Comparison of ENCODE assay signal across 30 mouse cellular contexts in the genomic region with DNA sequence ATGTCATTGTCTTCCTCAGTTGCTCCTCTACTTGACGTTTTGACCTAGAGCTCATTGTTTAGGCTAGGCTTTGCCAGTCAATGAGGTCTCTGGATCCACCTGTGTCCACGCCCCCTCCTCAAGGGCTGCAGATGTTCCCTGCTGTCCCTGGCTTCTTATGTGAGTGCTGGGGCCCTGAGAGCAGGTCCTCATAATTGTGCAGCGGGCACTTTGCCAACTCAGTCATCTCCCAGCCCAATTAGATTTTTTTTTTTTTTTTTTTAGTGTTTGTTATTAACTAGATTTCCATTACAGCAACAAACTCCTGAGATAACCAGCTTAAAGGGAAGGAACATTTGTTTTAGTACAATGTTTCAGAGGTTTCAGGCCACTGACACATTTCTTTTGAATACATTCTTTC. TPM values are rescaled to one million over a fixed set of nuclear protein-coding genes. Genes with fewer than 3 reads are reported as not detected.
DNase-seq lines count a peak whose midpoint lies in the region; ATAC-seq and TF ChIP-seq lines count a peak whose summit lies in the region.
"Had no signal": no experiment of that assay in that cellular context is flagged by ENCODE, and none has a peak within 500 bp of the region (broad histone marks: within the 10 kb centered on the region; RNA-seq: fewer than 3 reads in every experiment).

No protein-coding gene starts in this region.

- H3K4me1 ChIP-seq in kidney, embryonic 14.5 days (ENCODE audit: control insufficient read depth, insufficient read depth, low read length): no peaks in the 10 kb centered on the region
- H3K4me1 ChIP-seq in CH12.LX (ENCODE audit: control insufficient read depth in 1 of 2, insufficient read depth in 2 of 2): peaks cover 20 to 82% of the 10 kb centered on the region in 2 experiments

- H3K27ac ChIP-seq in kidney, embryonic 14.5 days (ENCODE audit: low read depth, low read length): no peak overlapping the region
- peak overlapping the region; percentile 34 for H3K27ac ChIP-seq in CH12.LX (ENCODE audit: insufficient read depth, low read depth)
- H3K27ac ChIP-seq: embryonic facial prominence, embryonic 12.5 days; embryonic facial prominence, embryonic 15.5 days; forebrain, embryonic 13.5 days; heart, adult 2 months; heart, embryonic 10.5 days; heart, embryonic 13.5 days; hindbrain, embryonic 14.5 days; hindbrain, postnatal 0 days had no signal

- H3K4me3 ChIP-seq in kidney, embryonic 14.5 days (ENCODE audit: low read length): no peak overlapping the region
- H3K4me3 ChIP-seq in CH12.LX (replicated peaks in 1 of 3; ENCODE audit: low read depth in 2 of 3, low read length in 2 of 3, poor library complexity in 1 of 3): no peak overlapping the region
- H3K4me3 ChIP-seq: embryonic facial prominence, embryonic 12.5 days; embryonic facial prominence, embryonic 15.5 days; forebrain, embryonic 13.5 days; heart, adult 2 months; heart, embryonic 10.5 days; heart, embryonic 13.5 days had no signal

- no peak for TF ChIP-seq RAD21 in CH12.LX (IDR thresholded peaks at IDR 0.05; ENCODE audit: low read depth, low read length)

- dilution Hi-C loops in CH12.LX (cut with MboI; ENCODE audit: extremely low pct_ligation_motif_present, extremely low pct_unique_long_range_greater_than_20kb, low sequenced_read_pairs): no loop called here

- no peak overlapping the region for H3K9ac ChIP-seq in kidney, embryonic 14.5 days (ENCODE audit: low read depth, low read length)
- no peak overlapping the region for H3K9ac ChIP-seq in CH12.LX (ENCODE audit: insufficient read depth, low read depth)
- H3K9ac ChIP-seq: embryonic facial prominence, embryonic 12.5 days; embryonic facial prominence, embryonic 15.5 days; forebrain, embryonic 13.5 days; heart, embryonic 13.5 days; hindbrain, embryonic 14.5 days had no signal

- in situ Hi-C loops in CH12.LX (cut with MboI; ENCODE audit: low pct_ligation_motif_present, low pct_unique_long_range_greater_than_20kb, low sequenced_read_pairs): no loop called here

- no peak for TF ChIP-seq CTCF in CH12.LX (conservative IDR thresholded peaks at IDR 0.05 in 1 of 2, IDR thresholded peaks at IDR 0.05 in 1 of 2; ENCODE audit: low read depth in 2 of 2, low read length in 2 of 2)

- no peak for ATAC-seq in kidney, embryonic 14.5 days (ENCODE audit: low FRiP score, low TSS enrichment)
- no peak for ATAC-seq in megakaryocyte, adult 5-6 weeks (ENCODE audit: poor library complexity, severe bottlenecking)
- ATAC-seq: activated CD4-positive, CD25-positive, alpha-beta regulatory T cell, adult 4 months; forebrain, embryonic 13.5 days; forebrain, embryonic 16.5 days; hindbrain, postnatal 0 days; inflammation-experienced regulatory T-cells, adult 6 months; Patski had no signal

- H3K4me2 ChIP-seq in kidney, embryonic 14.5 days (replicated peaks; ENCODE audit: low read depth, low read length): no peak overlapping the region
- H3K4me2 ChIP-seq in CH12.LX (ENCODE audit: insufficient read depth, low read depth, poor library complexity, severe bottlenecking): no peak overlapping the region
- H3K4me2 ChIP-seq: embryonic facial prominence, embryonic 12.5 days; embryonic facial prominence, embryonic 15.5 days; forebrain, embryonic 13.5 days; heart, embryonic 13.5 days; hindbrain, embryonic 14.5 days had no signal

- WGBS in kidney, embryonic 14.5 days: 53% methylated on average over 3 of the region's 3 CpGs

- no peak for TF ChIP-seq EP300 in CH12.LX (IDR thresholded peaks at IDR 0.05; ENCODE audit: low read length)

- no peaks in the 10 kb centered on the region for H3K36me3 ChIP-seq in kidney, embryonic 14.5 days (ENCODE audit: control insufficient read depth, insufficient read depth, low read length)
- H3K36me3 ChIP-seq in CH12.LX (replicated peaks in 1 of 2; ENCODE audit: control insufficient read depth in 1 of 2, insufficient read depth in 1 of 2, low read length in 1 of 2): no peaks in the 10 kb centered on the region
- H3K36me3 ChIP-seq: embryonic facial prominence, embryonic 12.5 days; embryonic facial prominence, embryonic 15.5 days; heart, embryonic 10.5 days; heart, embryonic 13.5 days had no signal

- H3K9me3 ChIP-seq in kidney, embryonic 14.5 days (ENCODE audit: control insufficient read depth, low read length): no peaks in the 10 kb centered on the region
- H3K9me3 ChIP-seq in CH12.LX (replicated peaks; ENCODE audit: low read length): no peaks in the 10 kb centered on the region
- H3K9me3 ChIP-seq: embryonic facial prominence, embryonic 12.5 days; embryonic facial prominence, embryonic 15.5 days; forebrain, embryonic 13.5 days; heart, embryonic 10.5 days; heart, embryonic 13.5 days had no signal

- no peaks in the 10 kb centered on the region for H3K27me3 ChIP-seq in kidney, embryonic 14.5 days (ENCODE audit: control insufficient read depth, insufficient read depth, low read length)
- no peaks in the 10 kb centered on the region for H3K27me3 ChIP-seq in CH12.LX (replicated peaks)
- H3K27me3 ChIP-seq: embryonic facial prominence, embryonic 12.5 days; embryonic facial prominence, embryonic 15.5 days; forebrain, embryonic 13.5 days; heart, embryonic 13.5 days; Patski had no signal

- DNase-seq in kidney, postnatal 10 days: peak; percentile 41
- no peak for DNase-seq in kidney, postnatal 14 days
- peak; percentile 13 to 30 for DNase-seq in kidney, postnatal 4 days
- no peak for DNase-seq in CH12.LX (ENCODE audit: extremely low read depth)
- peak; percentile 50 for DNase-seq in MN1 (ENCODE audit: low spot score)
- DNase-seq in layer of hippocampus, postnatal 25 days (ENCODE audit: extremely low spot score in 1 of 2, low spot score in 1 of 2): no peak
- DNase-seq: adrenal gland, adult 8-10 months; adrenal gland, postnatal 25 days; B cell, adult 2 months; cerebellum, adult 18-20 months; cerebellum, adult 9-10 months; cerebellum, postnatal 25 days; gastrocnemius, postnatal 10 days; gastrocnemius, postnatal 36 days; heart, adult 2 months; heart, postnatal 14 days; heart, postnatal 4 days had no signal

- TF ChIP-seq POLR2A in CH12.LX (IDR thresholded peaks at IDR 0.05; ENCODE audit: low read depth, low read length): no peak

- no peaks in the 10 kb centered on the region for H3K79me2 ChIP-seq in CH12.LX (replicated peaks; ENCODE audit: control insufficient read depth, extremely low read depth, insufficient read depth, poor library complexity, severe bottlenecking)

TF ChIP-seq in CH12.LX, 34 proteins besides CTCF, POLR2A, EP300 and RAD21:
- TF ChIP-seq ZKSCAN1 (IDR thresholded peaks at IDR 0.05; ENCODE audit: borderline replicate concordance, low read depth, low read length): no peak
- no peak for TF ChIP-seq TCF12 (IDR thresholded peaks at IDR 0.05; ENCODE audit: low read depth, low read length)
- no peak for TF ChIP-seq MAZ (IDR thresholded peaks at IDR 0.05; ENCODE audit: low read depth, low read length)
- no peak for TF ChIP-seq MEF2A (IDR thresholded peaks at IDR 0.05; ENCODE audit: borderline replicate concordance, low read depth, low read length)
- no peak for TF ChIP-seq RCOR1 (conservative IDR thresholded peaks at IDR 0.05; ENCODE audit: low read depth, low read length)
- TF ChIP-seq GABPA (IDR thresholded peaks at IDR 0.05; ENCODE audit: insufficient replicate concordance, low read depth, low read length): no peak
- TF ChIP-seq ZC3H11A (IDR thresholded peaks at IDR 0.05; ENCODE audit: low read depth, low read length): no peak
- TF ChIP-seq USF1 (IDR thresholded peaks at IDR 0.05; ENCODE audit: low read depth, low read length): no peak
- no peak for TF ChIP-seq E2F4 (IDR thresholded peaks at IDR 0.05; ENCODE audit: insufficient replicate concordance, low read depth, low read length)
- no peak for TF ChIP-seq MAFK (IDR thresholded peaks at IDR 0.05; ENCODE audit: insufficient replicate concordance, low read length)
- no peak for TF ChIP-seq ELF1 (IDR thresholded peaks at IDR 0.05; ENCODE audit: low read depth, low read length)
- TF ChIP-seq JUND (conservative IDR thresholded peaks at IDR 0.05; ENCODE audit: low read depth, low read length): no peak
- no peak for TF ChIP-seq NELFE (IDR thresholded peaks at IDR 0.05; ENCODE audit: low read depth, low read length)
- TF ChIP-seq USF2 (conservative IDR thresholded peaks at IDR 0.05; ENCODE audit: low read depth, low read length): no peak
- no peak for TF ChIP-seq MYC (IDR thresholded peaks at IDR 0.05; ENCODE audit: low read depth, low read length)
- no peak for TF ChIP-seq IRF4 (IDR thresholded peaks at IDR 0.05; ENCODE audit: low read depth, low read length)
- TF ChIP-seq CHD1 (IDR thresholded peaks at IDR 0.05; ENCODE audit: low read depth, low read length): no peak

RNA-seq across cellular contexts. Expression of a gene that starts 5.8 kb away (rescaled TPM):
- polyA plus RNA-seq in kidney, embryonic 14.5 days (2014; fragmentation: Nextera tagmentation; extraction: Ambion mirVana): 62.8 and 90.8 TPM in 2 replicates
- total RNA-seq in CH12.LX (2012; rRNA removed) (73.4 and 81.5 TPM in 2 replicates), CH12.LX (2014; rRNA removed) (170 and 201 TPM in 2 replicates)
- polyA plus RNA-seq in CH12.LX (2012; ENCODE audit: insufficient read length, low read depth): 91.7 and 97.3 TPM in 2 replicates
- total RNA-seq in layer of hippocampus, postnatal 25 days (2021): 100 to 1,000 TPM in 1 of 2 experiments, 10 to 100 TPM in 1; 95.7 to 112 TPM
- 228 and 233 TPM in 2 replicates for total RNA-seq in megakaryocyte, adult 5-6 weeks (2015)
- total RNA-seq in megakaryocyte, adult 5-6 weeks (2017): 225 and 231 TPM in 2 replicates

Comparison
In these comparisons a context has a peak if more than half of its experiments do, and no peak if none do; other contexts are left out.
1. DNase-seq: peak in kidney, postnatal 10 days (single experiment), kidney, postnatal 4 days (2 of 2) and MN1 (single experiment); none in kidney, postnatal 14 days (single experiment), CH12.LX (single experiment) and layer of hippocampus, postnatal 25 days (0 of 2).